43 mouse cellular contexts compared by ENCODE assay signal in the genomic region with DNA sequence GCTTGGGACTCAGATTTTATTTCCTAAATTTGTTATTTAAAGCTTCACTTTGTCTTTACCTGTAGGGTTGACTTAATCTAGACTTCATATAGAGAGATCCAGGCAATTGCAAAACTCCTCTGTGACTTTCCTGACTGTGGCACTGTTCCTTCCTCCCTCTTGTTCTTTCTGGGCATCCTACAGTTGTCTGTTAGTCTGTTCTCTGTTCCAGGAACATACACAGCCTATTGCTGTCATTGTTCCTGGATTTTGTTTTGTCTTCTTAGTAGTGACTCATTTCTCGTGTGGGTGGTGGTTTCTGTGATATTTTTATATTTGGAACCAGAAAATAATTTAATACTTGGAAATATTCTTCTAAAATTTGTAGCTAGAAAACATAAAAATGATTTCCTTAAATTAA. TPM values are rescaled to one million over a fixed set of nuclear protein-coding genes. Genes with fewer than 3 reads are reported as not detected.
"Had no signal": no experiment of that assay in that cellular context is flagged by ENCODE, and none has a peak within 500 bp of the region (broad histone marks: within the 10 kb centered on the region; RNA-seq: fewer than 3 reads in every experiment).

No protein-coding gene starts in this region.

- H3K4me1 ChIP-seq: hindbrain, embryonic 10.5 days; hindbrain, embryonic 12.5 days; intestine, embryonic 15.5 days; kidney, embryonic 15.5 days; limb, embryonic 13.5 days; limb, embryonic 15.5 days; liver, embryonic 12.5 days had no signal

- H3K27ac ChIP-seq: gastrocnemius, adult 2 months; heart, embryonic 10.5 days; hindbrain, embryonic 10.5 days; hindbrain, embryonic 12.5 days; hindbrain, embryonic 14.5 days; intestine, embryonic 15.5 days; kidney, embryonic 15.5 days; kidney, postnatal 0 days; limb, embryonic 13.5 days; limb, embryonic 15.5 days; liver, embryonic 12.5 days; liver, embryonic 14.5 days had no signal

- H3K36me3 ChIP-seq: heart, embryonic 10.5 days; heart, embryonic 12.5 days; hindbrain, embryonic 10.5 days; hindbrain, embryonic 12.5 days; intestine, embryonic 15.5 days; kidney, embryonic 15.5 days; limb, embryonic 13.5 days; limb, embryonic 15.5 days; liver, embryonic 12.5 days had no signal

- DNase-seq: gastrocnemius, adult 2 months; gastrocnemius, postnatal 10 days; gastrocnemius, postnatal 25 days; heart, adult 18-20 months; heart, postnatal 10 days; heart, postnatal 4 days; kidney, adult 18-20 months; kidney, adult 9 months; kidney, postnatal 14 days; kidney, postnatal 36 days; layer of hippocampus, postnatal 36 days; left cerebral cortex, postnatal 4 days had no signal

- H3K27me3 ChIP-seq: heart, embryonic 12.5 days; hindbrain, embryonic 12.5 days; intestine, embryonic 15.5 days; kidney, embryonic 15.5 days; limb, embryonic 13.5 days; limb, embryonic 15.5 days; liver, embryonic 12.5 days had no signal

- H3K4me3 ChIP-seq: gastrocnemius, adult 2 months; heart, embryonic 10.5 days; heart, embryonic 12.5 days; hindbrain, embryonic 10.5 days; hindbrain, embryonic 12.5 days; intestine, embryonic 15.5 days; kidney, embryonic 15.5 days; limb, embryonic 13.5 days; limb, embryonic 15.5 days; liver, embryonic 12.5 days had no signal

RNA-seq across cellular contexts. Expression of gene Pdha2, which starts 10.2 kb away (rescaled TPM):
- total RNA-seq: gastrocnemius, adult 2 months; gastrocnemius, postnatal 10 days; gastrocnemius, postnatal 25 days; gastrocnemius, postnatal 4 days; granulocyte monocyte progenitor cell, adult 5-6 weeks; heart, adult 18-20 months; heart, adult 8-10 months; heart, postnatal 10 days; heart, postnatal 25 days; heart, postnatal 4 days; layer of hippocampus, adult 8-10 months; layer of hippocampus, postnatal 14 days; layer of hippocampus, postnatal 36 days; left cerebral cortex, adult 18-20 months; left cerebral cortex, adult 8-10 months; left cerebral cortex, postnatal 10 days; left cerebral cortex, postnatal 25 days; left cerebral cortex, postnatal 4 days; liver, adult 2 months had no signal
- polyA plus RNA-seq: heart, embryonic 10.5 days; heart, embryonic 12.5 days; heart, embryonic 14.5 days; heart, embryonic 16.5 days; hindbrain, embryonic 10.5 days; hindbrain, embryonic 12.5 days; hindbrain, embryonic 14.5 days; hindbrain, embryonic 16.5 days; inflammation-experienced regulatory T-cells, adult 6 months; intestine, embryonic 15.5 days; intestine, postnatal 0 days; kidney, embryonic 15.5 days; kidney, postnatal 0 days; large intestine, adult 2 months; limb, embryonic 11.5 days; limb, embryonic 13.5 days; limb, embryonic 15.5 days; liver, adult 2 months; liver, embryonic 12.5 days; liver, embryonic 14.5 days; liver, embryonic 16.5 days had no signal
